Mouse (Mus musculus) hindbrain, embryonic 15.5 days (tissue): ENCODE data around the gene Epha1. TPM values are rescaled to one million over a fixed set of nuclear protein-coding genes. Genes with fewer than 3 reads are reported as not detected.

Source experiments
- ATAC-seq: fragments of 200-750 bp; cut with Nextera tagmentation; 2 replicates; pipeline ENCODE4 v1.8.0; 2017; ENCODE audit warnings: low read depth, moderate number of reproducible peaks, moderate TSS enrichment; ENCODE audit not compliant: low FRiP score
- H3K27ac ChIP-seq: fragments of 300-500 bp; sonication (generic); replicated peaks from 2 replicates; pipeline ENCODE4 v1.5.1; 2015; ENCODE audit warnings: mild to moderate bottlenecking, inconsistent platforms
- H3K27me3 ChIP-seq: fragments of 300-500 bp; sonication (generic); 2 replicates; pipeline ENCODE4 v1.6.1; 2015; ENCODE audit warnings: control low read depth, inconsistent platforms
- H3K36me3 ChIP-seq: fragments of 300-500 bp; sonication (generic); 2 replicates; pipeline ENCODE4 v1.6.1; 2015; ENCODE audit warnings: control low read depth, inconsistent platforms
- H3K4me1 ChIP-seq: fragments of 300-500 bp; sonication (generic); replicated peaks from 2 replicates; pipeline ENCODE4 v1.6.1; 2015; ENCODE audit warnings: control low read depth, inconsistent platforms
- H3K4me2 ChIP-seq: fragments of 300-500 bp; sonication (generic); 2 replicates; pipeline ENCODE4 v1.6.1; 2015; ENCODE audit warnings: moderate library complexity, mild to moderate bottlenecking, inconsistent platforms
- H3K4me3 ChIP-seq: fragments of 300-500 bp; sonication (generic); 2 replicates; pipeline ENCODE4 v1.5.1; 2015; ENCODE audit warnings: mild to moderate bottlenecking, inconsistent platforms
- H3K9ac ChIP-seq: fragments of 300-500 bp; sonication (generic); 2 replicates; pipeline ENCODE4 v1.6.1; 2015; ENCODE audit warnings: inconsistent platforms
- H3K9me3 ChIP-seq: fragments of 300-500 bp; sonication (generic); 2 replicates; pipeline ENCODE4 v1.6.1; 2016; ENCODE audit warnings: control low read depth, inconsistent platforms
- WGBS: fragments of 180-500 bp; shearing (Covaris S2); methylation state at CpG from one replicate; pipeline ENCODE4 v1.1.7; 2015; 5-methylcytosine and 5-hydroxymethylcytosine counted together
- polyA plus RNA-seq: library from polyadenylated mRNA; unstranded; fragments of >200 nt; fragmentation: Nextera tagmentation; extraction: Ambion mirVana; gene quantifications from 2 replicates; pipeline ENCODE4 v1.2.1, GENCODE M21; 2015

Gene Epha1
- polyA plus RNA-seq, 1 experiment from 2014 or later: 0.29 TPM

DNA sequence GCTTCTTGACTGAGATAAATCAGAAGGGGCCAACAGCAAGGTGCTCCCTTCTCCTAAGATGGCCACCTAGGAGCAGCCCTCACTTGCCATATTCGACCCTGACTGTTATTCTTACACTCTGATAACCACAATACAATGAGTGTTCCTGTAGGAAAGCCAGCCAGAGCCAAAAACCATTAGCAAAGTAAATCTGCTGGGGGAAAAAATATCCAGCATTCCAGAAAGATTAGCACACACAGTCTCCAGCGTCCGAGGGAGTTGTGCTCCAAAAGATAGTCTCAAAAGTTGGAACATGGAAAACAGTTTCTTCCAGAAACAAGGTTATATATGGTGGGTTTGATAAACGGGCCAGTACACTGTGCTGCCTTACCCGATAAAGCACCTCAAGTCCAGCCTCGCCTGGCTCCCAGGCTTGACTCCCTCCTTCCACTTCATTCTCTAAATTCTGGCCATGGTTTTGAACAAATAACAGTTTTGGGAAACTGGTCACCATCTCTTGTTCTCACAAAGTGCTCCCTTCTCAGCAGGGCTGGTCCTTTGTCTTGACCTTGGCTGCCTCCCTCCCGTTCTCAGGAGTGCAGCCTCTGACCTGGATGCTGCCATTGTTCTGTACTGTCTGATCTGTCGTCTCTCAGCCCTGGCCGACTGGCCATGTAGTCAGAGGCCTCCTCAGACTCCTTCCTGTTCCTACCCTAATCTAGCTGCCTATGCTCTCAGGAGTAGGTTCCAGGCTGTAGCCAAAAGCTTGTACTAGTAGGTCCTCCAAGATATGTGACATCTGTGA lies 13.5 kb downstream of the Epha1 start:
- no peaks in the 10 kb centered on the region for H3K9me3 ChIP-seq
- H3K9ac ChIP-seq: no peak overlapping the region
- 82% methylated on average over 9 of the region's 9 CpGs for WGBS
- H3K27ac ChIP-seq: no peak overlapping the region
- peaks cover 8% of the 10 kb centered on the region for H3K4me1 ChIP-seq
- peaks cover 36% of the 10 kb centered on the region for H3K36me3 ChIP-seq
- no peak for ATAC-seq
- no peak overlapping the region for H3K4me2 ChIP-seq
- no peak overlapping the region for H3K4me3 ChIP-seq
- H3K27me3 ChIP-seq: no peaks in the 10 kb centered on the region

DNA sequence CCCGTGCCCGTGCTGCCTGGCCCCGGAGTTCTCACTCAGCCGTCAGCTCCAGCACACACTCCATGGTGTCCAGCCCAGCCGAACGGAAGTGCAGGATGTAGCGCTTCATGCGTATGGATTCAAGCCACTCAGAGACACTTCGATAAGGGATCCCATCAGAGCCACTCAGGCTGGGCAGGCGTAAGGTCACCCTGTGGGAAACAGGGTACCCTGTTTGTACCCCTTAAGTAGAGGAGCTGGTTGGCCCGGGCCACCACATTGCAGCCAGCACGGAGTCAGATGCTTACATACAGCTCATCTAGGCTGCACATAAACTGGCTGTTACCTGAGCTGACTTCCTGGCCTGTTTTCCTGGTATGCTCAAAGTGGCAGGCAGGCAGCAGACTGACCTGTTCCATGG lies 14.2 kb downstream of the Epha1 start:
- Histone ChIP-seq H3K36me3 (peaks cover 36% of the 10 kb centered on the region), H3K9me3 (no peaks in the 10 kb centered on the region), H3K27me3 (no peaks in the 10 kb centered on the region), H3K4me3 (no peak overlapping the region), H3K4me1 (peaks cover 15% of the 10 kb centered on the region), H3K4me2 (no peak overlapping the region), H3K9ac (no peak overlapping the region), H3K27ac (no peak overlapping the region)
- no peak for ATAC-seq
- 94% methylated on average over 12 of the region's 12 CpGs for WGBS

DNA sequence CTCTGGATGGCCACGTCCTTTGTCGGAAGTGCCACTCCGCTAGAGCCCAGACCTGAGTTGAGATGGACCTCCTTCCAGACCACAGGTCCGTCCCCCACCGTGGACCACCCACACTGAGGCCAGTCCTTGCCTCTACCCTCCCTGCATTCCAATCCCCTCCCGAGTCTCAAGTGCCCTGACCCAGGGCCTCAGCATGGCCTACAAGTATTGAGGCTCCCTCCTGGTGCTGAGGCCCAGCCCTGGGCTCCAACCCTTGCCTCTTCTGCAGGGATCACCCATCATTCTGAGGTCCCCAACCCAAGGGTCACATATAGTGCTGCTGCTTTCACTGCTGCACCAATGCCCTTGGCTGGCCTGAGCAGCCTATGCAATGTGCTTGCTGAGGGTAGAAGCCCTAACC lies 15.2 kb downstream of the Epha1 start:
- no peaks in the 10 kb centered on the region for H3K9me3 ChIP-seq
- H3K4me1 ChIP-seq: peaks cover 20% of the 10 kb centered on the region
- H3K27ac ChIP-seq: no peak overlapping the region
- WGBS: 60% methylated on average over 6 of the region's 6 CpGs
- H3K27me3 ChIP-seq: no peaks in the 10 kb centered on the region
- peaks cover 36% of the 10 kb centered on the region for H3K36me3 ChIP-seq
- no peak overlapping the region for H3K4me3 ChIP-seq
- no peak for ATAC-seq
- no peak overlapping the region for H3K9ac ChIP-seq
- no peak overlapping the region for H3K4me2 ChIP-seq

DNA sequence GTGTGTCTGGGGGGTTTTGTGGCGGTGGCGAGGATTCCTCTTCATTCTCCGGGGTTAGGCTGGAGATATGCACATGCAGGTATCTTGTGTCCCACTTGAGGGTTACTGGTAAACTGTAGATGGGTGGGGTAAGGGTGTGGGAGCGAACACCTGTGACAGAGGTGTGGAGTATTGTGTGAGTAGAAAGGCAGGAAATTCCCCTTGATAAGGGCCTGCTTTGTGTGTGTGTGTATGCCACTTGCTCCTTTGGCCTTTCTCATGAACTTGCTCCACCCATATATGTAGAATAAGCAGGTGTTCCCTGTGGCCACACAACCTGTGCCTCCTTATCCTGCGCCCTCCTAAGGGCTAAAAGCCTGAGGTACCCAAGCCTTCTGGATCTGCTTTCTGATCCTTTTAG lies 16.2 kb downstream of the Epha1 start:
- Histone ChIP-seq H3K9ac (no peak overlapping the region), H3K4me3 (no peak overlapping the region), H3K27me3 (no peaks in the 10 kb centered on the region), H3K36me3 (peaks cover 36% of the 10 kb centered on the region), H3K4me1 (peaks cover 18% of the 10 kb centered on the region), H3K9me3 (no peaks in the 10 kb centered on the region), H3K4me2 (no peak overlapping the region), H3K27ac (no peak overlapping the region)
- 99% methylated on average over 5 of the region's 5 CpGs for WGBS
- ATAC-seq: no peak

DNA sequence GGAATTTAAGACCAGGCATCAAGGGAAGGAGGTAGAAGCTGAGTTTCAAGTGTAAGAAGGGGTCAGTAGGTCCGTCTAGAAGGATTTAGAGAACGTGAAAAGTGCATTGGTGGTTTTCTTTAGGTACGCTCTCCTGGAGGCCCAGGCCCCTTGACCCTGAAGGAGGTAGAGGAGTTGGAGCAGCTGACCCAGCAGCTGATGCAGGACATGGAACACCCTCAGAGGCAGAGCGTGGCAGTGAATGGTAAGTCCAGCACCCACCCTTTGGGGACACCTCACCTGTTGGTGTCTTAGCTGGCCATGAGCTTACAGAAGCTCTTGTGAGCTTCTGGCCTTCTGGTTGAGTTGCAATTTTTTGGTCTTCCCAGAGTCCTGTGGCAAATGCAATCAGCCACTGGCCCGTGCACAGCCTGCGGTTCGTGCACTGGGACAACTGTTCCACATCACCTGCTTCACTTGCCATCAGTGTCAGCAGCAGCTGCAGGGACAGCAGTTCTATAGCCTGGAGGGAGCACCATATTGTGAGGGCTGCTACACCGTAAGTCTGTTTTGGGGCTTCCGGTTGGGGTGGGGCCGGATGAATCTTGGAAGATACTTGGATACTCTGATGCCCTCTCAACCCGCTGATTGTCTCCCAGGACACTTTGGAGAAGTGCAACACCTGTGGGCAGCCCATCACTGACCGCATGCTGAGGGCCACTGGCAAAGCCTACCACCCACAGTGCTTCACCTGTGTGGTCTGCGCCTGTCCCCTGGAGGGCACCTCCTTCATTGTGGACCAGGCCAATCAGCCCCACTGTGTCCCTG lies 17.1 kb downstream of the Epha1 start:
- no peak for ATAC-seq
- 93% methylated on average over 13 of the region's 13 CpGs for WGBS

DNA sequence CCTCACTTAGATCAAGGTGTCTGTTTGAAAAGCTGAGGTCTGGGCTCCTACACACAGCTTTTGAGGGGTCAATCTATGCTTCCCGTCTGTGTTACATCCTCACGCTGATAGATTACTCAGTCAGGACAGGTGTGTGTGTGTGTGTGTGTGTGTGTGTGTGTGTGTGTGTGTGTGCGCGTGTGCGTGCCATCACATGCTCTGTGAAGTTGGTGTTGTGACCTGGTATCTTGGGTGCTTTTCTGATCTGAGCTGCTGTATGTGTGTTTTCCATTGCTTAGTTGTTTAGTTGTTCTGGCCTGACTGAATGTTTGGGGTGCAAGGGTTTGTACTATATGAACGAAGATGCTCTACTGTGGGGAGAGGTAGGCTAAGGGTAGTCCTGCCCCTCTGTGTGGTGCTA lies 17.7 kb downstream of the Epha1 start:
- H3K4me2 ChIP-seq: no peak overlapping the region
- no peak overlapping the region for H3K27ac ChIP-seq
- peaks cover 33% of the 10 kb centered on the region for H3K4me1 ChIP-seq
- no peak for ATAC-seq
- 94% methylated on average over 6 of the region's 6 CpGs for WGBS
- no peaks in the 10 kb centered on the region for H3K27me3 ChIP-seq
- no peak overlapping the region for H3K9ac ChIP-seq
- peaks cover 36% of the 10 kb centered on the region for H3K36me3 ChIP-seq
- no peaks in the 10 kb centered on the region for H3K9me3 ChIP-seq
- H3K4me3 ChIP-seq: no peak overlapping the region

More for the DNA sequence above, 17.1 kb downstream of the Epha1 start:
- Histone ChIP-seq H3K27ac (no peak overlapping the region), H3K4me2 (no peak overlapping the region), H3K9me3 (no peaks in the 10 kb centered on the region), H3K9ac (no peak overlapping the region), H3K27me3 (no peaks in the 10 kb centered on the region), H3K4me3 (no peak overlapping the region), H3K36me3 (peaks cover 36% of the 10 kb centered on the region), H3K4me1 (peaks cover 27% of the 10 kb centered on the region)

DNA sequence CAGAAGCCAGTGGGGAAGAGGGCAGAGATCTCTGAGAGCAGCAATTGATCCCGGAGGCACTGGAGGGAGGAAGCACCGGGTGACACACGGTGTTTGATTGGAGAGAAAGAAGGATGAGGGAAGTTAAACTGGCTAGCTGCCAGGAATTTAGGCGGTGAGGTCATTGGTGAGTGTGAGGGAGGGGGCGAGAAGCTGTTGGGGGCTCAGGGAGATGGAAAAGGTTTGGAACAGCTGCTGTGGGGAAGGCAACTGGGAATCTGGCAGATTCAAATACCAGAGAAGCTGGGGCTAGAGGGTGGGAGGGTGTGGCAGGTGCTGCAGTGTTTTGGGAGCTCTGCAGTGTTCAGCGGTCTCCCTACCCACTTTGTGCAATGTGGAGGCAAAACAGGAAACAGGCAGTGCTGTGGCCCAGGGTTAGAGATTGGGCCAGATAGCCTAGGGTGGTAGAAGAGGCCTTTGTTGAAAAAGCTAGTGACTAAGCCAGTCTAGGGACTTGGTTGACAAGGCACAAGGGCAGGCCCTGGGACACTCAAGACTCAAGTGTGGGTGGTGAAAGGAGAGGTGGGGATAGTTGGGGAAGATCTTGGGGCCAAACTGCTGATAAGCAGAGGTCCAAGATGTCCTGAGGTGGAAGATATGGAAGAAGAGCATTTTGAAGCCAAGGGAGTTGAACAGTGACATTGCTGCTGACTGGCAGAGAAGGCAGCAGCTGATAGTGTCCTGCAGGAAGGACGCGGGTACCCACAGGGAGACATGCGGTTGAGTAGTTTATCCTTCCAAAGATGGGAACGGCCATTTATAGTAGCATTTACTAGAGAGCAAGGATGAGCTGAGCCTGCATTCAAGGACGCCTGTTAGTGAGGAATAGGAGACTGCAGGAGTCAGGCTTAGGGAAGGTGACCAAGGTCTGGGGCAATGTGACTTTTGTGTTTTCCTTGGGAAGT lies 18.7 kb downstream of the Epha1 start:
- ATAC-seq: no peak
- peaks cover 29% of the 10 kb centered on the region for H3K36me3 ChIP-seq
- no peak overlapping the region for H3K4me2 ChIP-seq
- no peaks in the 10 kb centered on the region for H3K9me3 ChIP-seq
- no peak overlapping the region for H3K27ac ChIP-seq
- H3K4me1 ChIP-seq: peaks cover 34% of the 10 kb centered on the region
- no peak overlapping the region for H3K4me3 ChIP-seq
- H3K9ac ChIP-seq: no peak overlapping the region
- 56% methylated on average over 11 of the region's 11 CpGs for WGBS
- no peaks in the 10 kb centered on the region for H3K27me3 ChIP-seq

DNA sequence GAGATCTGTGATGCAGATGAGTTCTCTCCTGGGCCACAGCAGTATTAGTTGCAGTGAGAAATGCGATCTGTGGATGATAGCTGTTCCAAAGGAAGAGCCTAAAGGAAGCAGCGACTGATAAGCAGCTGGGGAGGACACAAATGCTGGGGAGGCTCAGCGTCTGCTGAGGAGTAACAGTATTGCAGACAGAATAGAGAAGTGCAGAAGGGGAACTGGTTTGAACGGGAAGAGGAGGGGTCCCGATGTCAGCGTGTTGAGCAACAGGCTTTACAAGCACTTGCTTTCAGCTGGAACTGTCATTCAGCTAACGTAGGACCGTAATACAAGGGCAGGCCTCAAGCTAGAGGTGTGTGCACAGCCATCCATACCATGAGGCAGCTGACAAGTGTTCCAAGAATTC lies 19.9 kb downstream of the Epha1 start:
- H3K4me1 ChIP-seq: peaks cover 43% of the 10 kb centered on the region
- no peaks in the 10 kb centered on the region for H3K27me3 ChIP-seq
- ATAC-seq: no peak
- H3K4me3 ChIP-seq: no peak overlapping the region
- H3K36me3 ChIP-seq: peaks cover 23% of the 10 kb centered on the region
- H3K27ac ChIP-seq: no peak overlapping the region
- WGBS: 89% methylated on average over 8 of the region's 8 CpGs
- H3K9me3 ChIP-seq: no peaks in the 10 kb centered on the region
- H3K4me2 ChIP-seq: no peak overlapping the region
- H3K9ac ChIP-seq: no peak overlapping the region

DNA sequence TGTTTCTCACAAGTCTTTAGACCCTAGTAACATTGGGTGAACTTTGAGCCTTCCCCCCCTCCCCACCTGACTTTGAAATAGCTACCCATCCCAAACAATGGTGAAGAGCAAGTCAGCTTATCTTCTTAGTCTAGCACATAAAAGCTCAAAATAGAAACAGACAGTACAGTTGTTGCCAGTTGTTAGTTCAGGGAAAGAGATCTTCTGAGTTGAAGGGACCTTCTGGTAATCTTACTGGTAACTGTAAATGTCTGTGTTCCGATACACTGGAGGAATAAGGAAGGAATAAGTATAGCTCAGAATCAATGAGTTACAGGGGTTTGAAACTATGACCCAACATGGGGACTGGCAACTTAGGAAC lies 20.6 kb downstream of the Epha1 start:
- Histone ChIP-seq H3K36me3 (peaks cover 16% of the 10 kb centered on the region; the same call in 1 of the 2 replicates), H3K27ac (no peak overlapping the region), H3K27me3 (no peaks in the 10 kb centered on the region), H3K9me3 (no peaks in the 10 kb centered on the region), H3K4me3 (no peak overlapping the region), H3K9ac (no peak overlapping the region), H3K4me2 (no peak overlapping the region), H3K4me1 (peaks cover 43% of the 10 kb centered on the region)
- no peak for ATAC-seq
- WGBS: 100% methylated on average over 1 of the region's 1 CpGs

DNA sequence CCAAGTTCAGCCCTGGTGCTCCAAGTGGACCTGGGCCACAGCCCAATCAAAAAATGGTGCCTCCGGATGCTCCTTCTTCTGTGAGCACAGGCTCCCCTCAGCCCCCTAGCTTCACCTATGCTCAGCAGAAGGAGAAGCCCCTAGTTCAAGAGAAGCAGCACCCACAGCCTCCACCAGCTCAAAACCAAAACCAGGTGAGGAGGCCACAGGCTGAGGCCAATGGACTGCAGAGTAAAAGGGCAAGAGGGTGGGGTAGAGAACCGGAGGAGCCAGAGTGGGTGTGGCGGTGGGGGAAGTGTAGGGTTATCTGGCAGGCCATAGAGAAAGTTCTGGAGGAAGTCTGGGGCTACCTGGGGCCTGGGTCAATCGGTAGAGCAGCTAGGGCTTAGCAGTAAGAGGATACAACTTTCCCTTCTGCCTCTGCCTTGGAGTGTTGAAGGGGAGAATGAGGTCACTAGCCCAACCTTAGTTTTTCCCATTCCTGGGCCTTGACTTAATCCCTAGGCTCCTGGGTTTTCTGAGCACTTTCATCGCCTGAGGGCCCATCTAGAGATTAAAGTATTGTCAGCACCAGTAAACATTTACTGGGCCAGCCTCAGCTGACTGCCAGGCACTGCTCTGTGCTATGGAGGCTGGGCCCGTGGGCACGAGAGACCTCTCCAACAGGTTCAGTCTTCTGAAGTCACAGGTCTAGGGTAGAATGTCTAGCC lies 21.1 kb downstream of the Epha1 start:
- Histone ChIP-seq H3K27ac (no peak overlapping the region), H3K9me3 (no peaks in the 10 kb centered on the region), H3K4me2 (peak overlapping the region; percentile 91), H3K4me1 (peaks cover 43% of the 10 kb centered on the region), H3K4me3 (no peak overlapping the region), H3K36me3 (peaks cover 11% of the 10 kb centered on the region; the same call in 1 of the 2 replicates), H3K27me3 (no peaks in the 10 kb centered on the region), H3K9ac (no peak overlapping the region)
- no peak for ATAC-seq
- 92% methylated on average over 7 of the region's 7 CpGs for WGBS
